Mouse (Mus musculus) retina, postnatal 1 day (tissue): ENCODE measurements at regions not wholly inside any gene's neighbourhood (a gene's known extent, or its start where the extent isn't known, plus 50 kb on each side); places are given as distances from the start of the nearest gene placed in this dataset.

Experiments
- DNase-seq: peaks from one replicate; pipeline ENCODE4 v3.0.0-alpha.2; 2012

- no peak for DNase-seq
Observed at GRCm38 (mm10) chr6:13523463-13524202, 84.3 kb downstream of the Tmem168 start.

GRCm38 (mm10) chr6:13514126-13514525, 93.8 kb downstream of the Tmem168 start:
- no peak for DNase-seq

- no peak for DNase-seq
Observed at GRCm38 (mm10) chr6:13476493-13477129, 131.3 kb downstream of the Tmem168 start.

- DNase-seq: no peak
Observed at GRCm38 (mm10) chr6:13449160-13449787, 158.6 kb downstream of the Tmem168 start.

GRCm38 (mm10) chr6:13413768-13414167, 189.0 kb upstream of the Vwde start:
- peak; percentile 41 for DNase-seq

- no peak for DNase-seq
Observed at GRCm38 (mm10) chr6:13413092-13413491, 188.3 kb upstream of the Vwde start.

GRCm38 (mm10) chr6:13384469-13384868, 159.7 kb upstream of the Vwde start:
- no peak for DNase-seq

GRCm38 (mm10) chr6:13383211-13383610, 158.4 kb upstream of the Vwde start:
- no peak for DNase-seq

- no peak for DNase-seq
Observed at GRCm38 (mm10) chr6:13380819-13381218, 156.1 kb upstream of the Vwde start.

- DNase-seq: no peak
Observed at GRCm38 (mm10) chr6:13379727-13380126, 155.0 kb upstream of the Vwde start.

- DNase-seq: no peak
Observed at GRCm38 (mm10) chr6:13373896-13374295, 149.1 kb upstream of the Vwde start.

GRCm38 (mm10) chr6:13369709-13370296, 145.0 kb upstream of the Vwde start:
- DNase-seq: peak; percentile 7
